Mouse (Mus musculus) testis, adult 2 months (tissue): ENCODE measurements around the gene Gtf3c5. TPM values are rescaled to one million over a fixed set of nuclear protein-coding genes. Genes with fewer than 3 reads are reported as not detected.

Source experiments
- H3K27ac ChIP-seq: fragments of 200-500 bp; 2 replicates; pipeline ENCODE4 v1.5.1; 2012; ENCODE audit warnings: low read depth, low read length; ENCODE audit not compliant: control insufficient read depth, insufficient read depth
- H3K27me3 ChIP-seq: fragments of 200-500 bp; 2 replicates; pipeline ENCODE4 v1.6.1; 2012; ENCODE audit warnings: mild to moderate bottlenecking, low read length, moderate library complexity; ENCODE audit not compliant: control insufficient read depth, insufficient read depth
- H3K36me3 ChIP-seq: fragments of 200-500 bp; 2 replicates; pipeline ENCODE4 v1.6.1; 2012; ENCODE audit warnings: mild to moderate bottlenecking, low read length; ENCODE audit not compliant: control insufficient read depth, insufficient read depth
- H3K4me1 ChIP-seq: fragments of 200-500 bp; 2 replicates; pipeline ENCODE4 v1.6.1; 2012; ENCODE audit warnings: low read length; ENCODE audit not compliant: control insufficient read depth, insufficient read depth
- H3K4me3 ChIP-seq: fragments of 200-500 bp; 2 replicates; pipeline ENCODE4 v1.5.1; 2012; ENCODE audit warnings: low read depth, mild to moderate bottlenecking, low read length, moderate library complexity, mixed read lengths; ENCODE audit not compliant: control insufficient read depth
- CTCF ChIP-seq: fragments of 200-500 bp; IDR thresholded peaks from 2 replicates; pipeline ENCODE4 v1.5.1; 2012; ENCODE audit warnings: low read depth, mild to moderate bottlenecking, inconsistent platforms, low read length, moderate library complexity; ENCODE audit not compliant: control insufficient read depth, insufficient read depth, insufficient replicate concordance
- POLR2A ChIP-seq: fragments of 200-500 bp; IDR thresholded peaks from 2 replicates; pipeline ENCODE4 v1.6.1; 2012; ENCODE audit warnings: low read depth, mild to moderate bottlenecking, inconsistent platforms, low read length, moderate library complexity; ENCODE audit not compliant: control insufficient read depth
- polyA plus RNA-seq: library from polyadenylated mRNA; depleted of rRNA; stranded (reverse); fragments of >200 nt; gene quantifications from 2 replicates; pipeline ENCODE4 v1.2.3, GENCODE M21; 2012

Gene Gtf3c5
- polyA plus RNA-seq, 1 experiment, result 17.3 TPM

GRCm38 (mm10) chr2:28616358-28616757, 32.8 kb upstream of the Gtf3c5 start:
- TF ChIP-seq POLR2A (no peak), CTCF (peak; percentile 19; the same call in 1 of the 2 replicates)
- no peaks in the 10 kb centered on the region for H3K36me3 ChIP-seq

GRCm38 (mm10) chr2:28613599-28613998, 30.0 kb upstream of the Gtf3c5 start:
- TF ChIP-seq POLR2A, result no peak
- no peak for TF ChIP-seq CTCF
- Histone ChIP-seq H3K4me1 (peaks cover 2% of the 10 kb centered on the region), H3K27me3 (no peaks in the 10 kb centered on the region), H3K27ac (no peak overlapping the region), H3K36me3 (no peaks in the 10 kb centered on the region), H3K4me3 (no peak overlapping the region)

More at GRCm38 (mm10) chr2:28616358-28616757, 32.8 kb upstream of the Gtf3c5 start:
- H3K27ac ChIP-seq, result no peak overlapping the region
- H3K27me3 ChIP-seq, result no peaks in the 10 kb centered on the region
- H3K4me1 ChIP-seq, result peaks cover 2% of the 10 kb centered on the region
- no peak overlapping the region for H3K4me3 ChIP-seq

- Histone ChIP-seq H3K4me3 (no peak overlapping the region), H3K36me3 (no peaks in the 10 kb centered on the region), H3K27me3 (no peaks in the 10 kb centered on the region), H3K27ac (no peak overlapping the region), H3K4me1 (peaks cover 2% of the 10 kb centered on the region)
- no peak for TF ChIP-seq CTCF
- no peak for TF ChIP-seq POLR2A
Measured at GRCm38 (mm10) chr2:28612436-28613063, 29.0 kb upstream of the Gtf3c5 start.

GRCm38 (mm10) chr2:28611407-28611787, 27.8 kb upstream of the Gtf3c5 start:
- peaks cover 2% of the 10 kb centered on the region for H3K4me1 ChIP-seq

GRCm38 (mm10) chr2:28610716-28611406, 27.3 kb upstream of the Gtf3c5 start:
- TF ChIP-seq POLR2A (no peak), CTCF (no peak)
- H3K4me1 ChIP-seq, result peaks cover 2% of the 10 kb centered on the region
- no peak overlapping the region for H3K4me3 ChIP-seq
- H3K27me3 ChIP-seq, result no peaks in the 10 kb centered on the region
- H3K27ac ChIP-seq, result no peak overlapping the region
- H3K36me3 ChIP-seq, result no peaks in the 10 kb centered on the region

More at GRCm38 (mm10) chr2:28611407-28611787, 27.8 kb upstream of the Gtf3c5 start:
- H3K4me3 ChIP-seq, result no peak overlapping the region
- H3K36me3 ChIP-seq, result no peaks in the 10 kb centered on the region
- no peaks in the 10 kb centered on the region for H3K27me3 ChIP-seq
- no peak overlapping the region for H3K27ac ChIP-seq
- no peak for TF ChIP-seq POLR2A
- no peak for TF ChIP-seq CTCF

- H3K4me1 ChIP-seq, result peaks cover 2% of the 10 kb centered on the region
- TF ChIP-seq CTCF (no peak), POLR2A (no peak)
- no peak overlapping the region for H3K27ac ChIP-seq
- H3K4me3 ChIP-seq, result no peak overlapping the region
- H3K27me3 ChIP-seq, result no peaks in the 10 kb centered on the region
- H3K36me3 ChIP-seq, result no peaks in the 10 kb centered on the region
Measured at GRCm38 (mm10) chr2:28609851-28610250, 26.3 kb upstream of the Gtf3c5 start.

GRCm38 (mm10) chr2:28607341-28608165, 24.0 kb upstream of the Gtf3c5 start:
- H3K27me3 ChIP-seq, result no peaks in the 10 kb centered on the region
- H3K4me1 ChIP-seq, result peaks cover 2% of the 10 kb centered on the region
- no peaks in the 10 kb centered on the region for H3K36me3 ChIP-seq
- no peak overlapping the region for H3K4me3 ChIP-seq
- TF ChIP-seq POLR2A (no peak), CTCF (no peak)
- no peak overlapping the region for H3K27ac ChIP-seq
